Mouse (Mus musculus) testis, adult 2 months (tissue): Measurements from ENCODE around the gene Ift57.

Experiments
- CTCF ChIP-seq: fragments of 200-500 bp; IDR thresholded peaks from 2 replicates; pipeline ENCODE4 v1.5.1; 2012; ENCODE audit warnings: low read depth, mild to moderate bottlenecking, inconsistent platforms, low read length, moderate library complexity; ENCODE audit not compliant: control insufficient read depth, insufficient read depth, insufficient replicate concordance
- POLR2A ChIP-seq: fragments of 200-500 bp; IDR thresholded peaks from 2 replicates; pipeline ENCODE4 v1.6.1; 2012; ENCODE audit warnings: low read depth, mild to moderate bottlenecking, inconsistent platforms, low read length, moderate library complexity; ENCODE audit not compliant: control insufficient read depth

- TF ChIP-seq POLR2A: no peak
- no peak for TF ChIP-seq CTCF
Observed at GRCm38 (mm10) chr16:49679666-49680065, 19.4 kb upstream of the Ift57 start.
